Mouse (Mus musculus) liver, embryonic 14.5 days (tissue): ENCODE data around the gene Abhd2.

Source experiments
- CTCF ChIP-seq: IDR thresholded peaks from 2 replicates; pipeline ENCODE4 v1.5.1; 2016; ENCODE audit warnings: antibody characterized with exemption, low read depth, control low read depth
- EP300 ChIP-seq: IDR thresholded peaks from 2 replicates; pipeline ENCODE4 v1.6.1; 2016; ENCODE audit warnings: antibody characterized with exemption, low read depth

- TF ChIP-seq EP300 (no peak), CTCF (no peak)
Observed at GRCm38 (mm10) chr7:79388671-79389206, 115.7 kb downstream of the Abhd2 start.
